Mouse (Mus musculus) CH12.LX (cell line): ENCODE measurements at regions not wholly inside any gene's neighbourhood (a gene's known extent, or its start where the extent isn't known, plus 50 kb on each side); places are given as distances from the start of the nearest gene placed in this dataset.

Experiments
- DNase-seq: peaks from one replicate; pipeline ENCODE4 v3.0.0-alpha.2; 2013; ENCODE audit errors: extremely low read depth
- H3K27ac ChIP-seq: 2 replicates; pipeline ENCODE4 v1.5.1; 2012; ENCODE audit warnings: low read depth, mild to moderate bottlenecking, control low read depth, moderate library complexity; ENCODE audit not compliant: insufficient read depth
- H3K27me3 ChIP-seq: replicated peaks from 2 replicates; pipeline ENCODE3; 2012; ENCODE audit warnings: inconsistent platforms
- H3K36me3 ChIP-seq, 2 experiments: replicated peaks in 1 of 2; 2 replicates each; pipeline versions ENCODE3 to v1.6.1; 2012; ENCODE audit warnings: inconsistent platforms in 1 of 2, low read length in 1 of 2, mild to moderate bottlenecking in 1 of 2, mixed read lengths in 1 of 2, moderate library complexity in 1 of 2; ENCODE audit not compliant: control insufficient read depth in 1 of 2, insufficient read depth in 1 of 2
- H3K4me1 ChIP-seq, 2 experiments: 2 replicates each; pipeline ENCODE4 v1.6.1; 2012; ENCODE audit warnings: inconsistent platforms in 1 of 2, moderate library complexity in 1 of 2; ENCODE audit not compliant: insufficient read depth in 2 of 2, control insufficient read depth in 1 of 2
- H3K4me2 ChIP-seq: 2 replicates; pipeline ENCODE4 v1.6.1; 2012; ENCODE audit warnings: low read depth, mild to moderate bottlenecking, control low read depth; ENCODE audit not compliant: poor library complexity, insufficient read depth, severe bottlenecking
- H3K4me3 ChIP-seq, 3 experiments: fragments of 150-350 bp in 1 of 3; sonication (generic) in 1 of 3; replicated peaks in 1 of 3; 2 replicates each; pipeline versions ENCODE3 to v1.5.1; 2011 to 2012; ENCODE audit warnings: low read depth in 2 of 3, low read length in 2 of 3, mild to moderate bottlenecking in 2 of 3, moderate library complexity in 2 of 3, control low read depth in 1 of 3, improper control_type of control experiment in 1 of 3, inconsistent platforms in 1 of 3, mixed read lengths in 1 of 3; ENCODE audit not compliant: poor library complexity in 1 of 3
- H3K79me2 ChIP-seq: replicated peaks from 2 replicates; pipeline ENCODE4 v1.6.1; 2012; ENCODE audit warnings: mild to moderate bottlenecking, moderate library complexity; ENCODE audit not compliant: control insufficient read depth, poor library complexity, insufficient read depth, severe bottlenecking; ENCODE audit errors: extremely low read depth
- H3K9ac ChIP-seq: 2 replicates; pipeline ENCODE4 v1.6.1; 2012; ENCODE audit warnings: low read depth, mild to moderate bottlenecking, control low read depth, moderate library complexity; ENCODE audit not compliant: insufficient read depth
- H3K9me3 ChIP-seq: replicated peaks from 2 replicates; pipeline ENCODE3; 2012; ENCODE audit warnings: low read length, inconsistent platforms, mixed read lengths
- CTCF ChIP-seq, 2 experiments: IDR thresholded peaks in 1 of 2; conservative IDR thresholded peaks in 1 of 2; 2 replicates each; pipeline ENCODE4 v1.5.1; 2011 to 2012; ENCODE audit warnings: low read depth in 2 of 2, low read length in 2 of 2, improper control_type of control experiment in 1 of 2, inconsistent platforms in 1 of 2, mild to moderate bottlenecking in 1 of 2, moderate library complexity in 1 of 2
- E2F4 ChIP-seq: IDR thresholded peaks from 2 replicates; pipeline ENCODE4 v1.6.1; 2011; ENCODE audit warnings: low read depth, low read length, improper control_type of control experiment; ENCODE audit not compliant: insufficient replicate concordance
- ELF1 ChIP-seq: IDR thresholded peaks from 2 replicates; pipeline ENCODE4 v1.6.1; 2014; ENCODE audit warnings: low read depth, mild to moderate bottlenecking, inconsistent platforms, low read length, improper control_type of control experiment
- EP300 ChIP-seq: IDR thresholded peaks from 2 replicates; pipeline ENCODE4 v1.6.1; 2011; ENCODE audit warnings: low read length, improper control_type of control experiment
- HCFC1 ChIP-seq: IDR thresholded peaks from 2 replicates; pipeline ENCODE4 v1.6.1; 2012; ENCODE audit warnings: low read depth, mild to moderate bottlenecking, inconsistent platforms, low read length, improper control_type of control experiment
- JUN ChIP-seq: IDR thresholded peaks from 2 replicates; pipeline ENCODE4 v1.6.1; 2011; ENCODE audit warnings: low read depth, mild to moderate bottlenecking, low read length, improper control_type of control experiment, moderate library complexity; ENCODE audit not compliant: insufficient read depth
- JUND ChIP-seq: conservative IDR thresholded peaks from 2 replicates; pipeline ENCODE4 v1.6.1; 2011; ENCODE audit warnings: low read depth, low read length, improper control_type of control experiment
- KAT2A ChIP-seq: IDR thresholded peaks from 2 replicates; pipeline ENCODE4 v1.6.1; 2012; ENCODE audit warnings: low read length, improper control_type of control experiment, inconsistent platforms; ENCODE audit not compliant: insufficient replicate concordance
- MAFK ChIP-seq: IDR thresholded peaks from 2 replicates; pipeline ENCODE4 v1.6.1; 2011; ENCODE audit warnings: low read length, improper control_type of control experiment; ENCODE audit not compliant: insufficient replicate concordance
- MAX ChIP-seq: IDR thresholded peaks from 2 replicates; pipeline ENCODE4 v1.6.1; 2011; ENCODE audit warnings: low read length, improper control_type of control experiment
- MAZ ChIP-seq: IDR thresholded peaks from 2 replicates; pipeline ENCODE4 v1.6.1; 2012; ENCODE audit warnings: low read depth, mild to moderate bottlenecking, inconsistent platforms, low read length, improper control_type of control experiment, moderate library complexity
- NELFE ChIP-seq: IDR thresholded peaks from 2 replicates; pipeline ENCODE4 v1.6.1; 2011; ENCODE audit warnings: low read depth, low read length, improper control_type of control experiment
- NRF1 ChIP-seq: IDR thresholded peaks from 2 replicates; pipeline ENCODE4 v1.6.1; 2014; ENCODE audit warnings: low read depth, mild to moderate bottlenecking, inconsistent platforms, low read length, improper control_type of control experiment, moderate library complexity
- POLR2A ChIP-seq: IDR thresholded peaks from 2 replicates; pipeline ENCODE4 v1.6.1; 2011; ENCODE audit warnings: low read depth, mild to moderate bottlenecking, improper control_type of control experiment, low read length
- POLR2AphosphoS2 ChIP-seq: IDR thresholded peaks from 2 replicates; pipeline ENCODE4 v1.6.1; 2011; ENCODE audit warnings: low read depth, low read length, improper control_type of control experiment
- RAD21 ChIP-seq: IDR thresholded peaks from 2 replicates; pipeline ENCODE4 v1.6.1; 2011; ENCODE audit warnings: low read depth, mild to moderate bottlenecking, low read length, improper control_type of control experiment, moderate library complexity
- TBP ChIP-seq: conservative IDR thresholded peaks from 2 replicates; pipeline ENCODE4 v1.6.1; 2011; ENCODE audit warnings: low read depth, low read length, improper control_type of control experiment
- USF1 ChIP-seq: IDR thresholded peaks from 2 replicates; pipeline ENCODE4 v1.6.1; 2014; ENCODE audit warnings: low read depth, mild to moderate bottlenecking, inconsistent platforms, low read length, improper control_type of control experiment
- ZKSCAN1 ChIP-seq: IDR thresholded peaks from 2 replicates; pipeline ENCODE4 v1.6.1; 2012; ENCODE audit warnings: low read depth, inconsistent platforms, low read length, improper control_type of control experiment, borderline replicate concordance
- ZMIZ1 ChIP-seq: IDR thresholded peaks from 2 replicates; pipeline ENCODE4 v1.6.1; 2012; ENCODE audit warnings: low read depth, mild to moderate bottlenecking, inconsistent platforms, low read length, improper control_type of control experiment
- dilution Hi-C: fragments of 300-500 bp; cut with MboI; formaldehyde crosslinking; loops from 2 replicates; pipeline ENCODE4 v1.14.3; 2020; ENCODE audit warnings: low sequenced_read_pairs; ENCODE audit not compliant: extremely low pct_unique_long_range_greater_than_20kb, extremely low pct_ligation_motif_present
- in situ Hi-C: fragments of 300-500 bp; cut with MboI; formaldehyde crosslinking; loops from 3 replicates; pipeline ENCODE4 v1.14.3; 2019; ENCODE audit warnings: low sequenced_read_pairs, low pct_ligation_motif_present, low pct_unique_long_range_greater_than_20kb, mixed read lengths

DNA sequence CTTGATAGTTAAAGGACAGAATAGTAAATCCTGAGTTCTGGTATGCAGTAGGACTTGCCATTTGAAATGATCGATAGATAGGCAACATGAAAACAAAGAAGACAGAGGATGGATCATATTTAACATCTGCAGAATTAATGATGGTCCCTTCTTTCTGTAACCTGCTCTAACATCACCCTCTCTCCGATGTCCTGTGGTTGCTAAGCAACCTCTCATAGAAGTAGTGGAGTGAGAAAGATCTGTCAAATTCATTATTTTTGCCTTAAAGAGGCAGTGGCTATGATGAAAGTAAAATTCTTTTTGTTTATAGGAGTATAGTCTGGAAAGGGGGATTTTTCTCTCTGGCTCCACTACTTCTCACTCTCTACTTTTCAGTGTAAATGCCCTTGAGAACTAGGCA, 1209.5 kb downstream of the Sorcs3 start (continued):
- no peak for TF ChIP-seq MAZ
- TF ChIP-seq, all 38 proteins: peak for 0

DNA sequence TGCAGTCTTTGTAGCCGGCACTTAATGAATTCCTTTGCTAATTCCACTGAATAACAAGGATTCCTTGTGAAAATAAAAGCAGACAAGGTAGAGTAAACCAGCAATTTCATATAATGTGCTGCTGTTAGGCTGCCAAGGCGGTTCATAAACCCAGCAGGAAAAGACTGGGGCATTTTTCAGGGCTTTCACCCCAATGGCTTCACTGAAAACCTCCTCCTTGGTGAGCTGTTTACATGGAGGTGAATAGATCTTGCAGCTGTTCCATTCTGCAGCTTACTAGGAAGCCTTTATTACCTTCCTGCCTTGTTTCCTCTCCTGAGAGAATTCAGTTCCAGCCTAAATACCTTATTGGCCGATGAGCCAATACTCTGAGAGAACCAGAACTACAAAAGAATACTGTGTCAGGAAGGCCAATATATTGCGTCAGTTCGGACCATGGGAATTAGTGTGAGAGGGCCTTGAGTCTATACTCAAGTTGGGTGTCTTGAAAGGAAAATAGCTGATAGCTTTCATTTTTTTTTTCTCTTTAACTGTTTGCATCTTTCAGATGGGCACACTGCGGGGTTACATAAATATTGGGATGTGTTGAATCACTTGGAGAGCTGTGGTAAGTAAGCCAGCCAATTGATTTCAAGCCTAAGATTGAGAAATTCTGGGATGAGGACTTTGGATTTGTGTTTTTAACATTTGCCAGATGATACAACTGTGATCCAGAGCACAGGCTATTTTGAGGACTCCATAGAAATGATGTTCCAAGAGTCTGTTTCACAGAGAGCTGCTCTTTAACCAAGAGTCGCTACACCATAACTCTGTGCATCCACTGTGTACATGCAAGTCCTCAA, 1217.5 kb downstream of the Sorcs3 start:
- DNase-seq = no peak
- no peak for TF ChIP-seq ZMIZ1
- no peak for TF ChIP-seq RAD21
- no peak for TF ChIP-seq ZKSCAN1
- TF ChIP-seq NRF1 = no peak
- TF ChIP-seq KAT2A = no peak
- no peak for TF ChIP-seq MAX
- TF ChIP-seq JUN = no peak
- TF ChIP-seq POLR2AphosphoS2 = no peak
- TF ChIP-seq EP300 = no peak
- TF ChIP-seq POLR2A = no peak
- no peak for TF ChIP-seq MAZ
- TF ChIP-seq NELFE = no peak
- no peak for TF ChIP-seq JUND
- no peak for TF ChIP-seq HCFC1
- no peak for TF ChIP-seq MAFK
- TF ChIP-seq TBP = no peak
- no peak for TF ChIP-seq USF1
- TF ChIP-seq ELF1 = no peak
- no peak for TF ChIP-seq E2F4
- no peak for TF ChIP-seq CTCF (conservative IDR thresholded peaks at IDR 0.05 in 1 of 2, IDR thresholded peaks at IDR 0.05 in 1 of 2; ENCODE audit: low read depth in 2 of 2, low read length in 2 of 2)
- Histone ChIP-seq H3K79me2 (no peaks in the 10 kb centered on the region), H3K4me3 (no peak overlapping the region), H3K4me2 (no peak overlapping the region), H3K9me3 (peaks cover 43% of the 10 kb centered on the region), H3K27me3 (no peaks in the 10 kb centered on the region), H3K36me3 (no peaks in the 10 kb centered on the region), H3K27ac (no peak overlapping the region), H3K9ac (no peak overlapping the region), H3K4me1 (no peaks in the 10 kb centered on the region)
- in situ Hi-C loops = no loop called here
- dilution Hi-C loops = no loop called here
